ENCODE assay signal across 9 mouse cellular contexts in genomic region chr13:50949545-50950226, GRCm38 (mm10).
A peak's percentile ranks its signal among the peaks of the same experiment; 100 is the strongest.
DNase-seq lines count a peak whose midpoint lies in the region; ATAC-seq and TF ChIP-seq lines count a peak whose summit lies in the region.
"Had no signal": no experiment of that assay in that cellular context is flagged by ENCODE, and none has a peak within 500 bp of the region (broad histone marks: within the 10 kb centered on the region; RNA-seq: fewer than 3 reads in every experiment).

No protein-coding gene starts in this region.

- H3K36me3 ChIP-seq in embryonic facial prominence, embryonic 14.5 days (ENCODE audit: control insufficient read depth, insufficient read depth, low read length) = no peaks in the 10 kb centered on the region
- H3K36me3 ChIP-seq: limb, embryonic 12.5 days had no signal

- no peak overlapping the region for H3K27ac ChIP-seq in bone marrow macrophage, adult 2 months (ENCODE audit: insufficient read depth, low read depth, low read length)
- H3K27ac ChIP-seq in embryonic facial prominence, embryonic 14.5 days (replicated peaks; ENCODE audit: low read depth, low read length) = no peak overlapping the region
- H3K27ac ChIP-seq: limb, embryonic 12.5 days had no signal

- H3K9me3 ChIP-seq in embryonic facial prominence, embryonic 14.5 days (ENCODE audit: control insufficient read depth, low read length) = no peaks in the 10 kb centered on the region
- H3K9me3 ChIP-seq: limb, embryonic 12.5 days had no signal

- no peak for TF ChIP-seq POLR2A in bone marrow macrophage, adult 2 months (IDR thresholded peaks at IDR 0.05; ENCODE audit: borderline replicate concordance, low read depth, low read length)

- 25% methylated on average over 6 of the region's 6 CpGs for WGBS in embryonic facial prominence, embryonic 14.5 days

- intact Hi-C loops in heart, postnatal 25 days (cut with DNase I) = loop anchor here (1.0 to 10.0 kb wide), 5 partner anchors 155 to 669 kb away; partner anchors contain the start of genes Nxnl2 and Spin1

- H3K4me1 ChIP-seq in bone marrow macrophage, adult 2 months (ENCODE audit: control insufficient read depth, insufficient read depth, low read length) = no peaks in the 10 kb centered on the region
- no peaks in the 10 kb centered on the region for H3K4me1 ChIP-seq in embryonic facial prominence, embryonic 14.5 days (ENCODE audit: control insufficient read depth, insufficient read depth, low read length)
- H3K4me1 ChIP-seq: limb, embryonic 12.5 days had no signal

- peak; percentile 30 for ATAC-seq in embryonic facial prominence, embryonic 14.5 days (ENCODE audit: low read depth)

- no peaks in the 10 kb centered on the region for H3K27me3 ChIP-seq in embryonic facial prominence, embryonic 14.5 days (replicated peaks; ENCODE audit: control insufficient read depth, insufficient read depth, low read length)
- H3K27me3 ChIP-seq: limb, embryonic 12.5 days had no signal

- H3K4me2 ChIP-seq in embryonic facial prominence, embryonic 14.5 days (ENCODE audit: low read depth, low read length) = no peak overlapping the region
- H3K4me2 ChIP-seq: limb, embryonic 12.5 days had no signal

- no peak overlapping the region for H3K9ac ChIP-seq in embryonic facial prominence, embryonic 14.5 days (ENCODE audit: low read depth, low read length)
- H3K9ac ChIP-seq: limb, embryonic 12.5 days had no signal

- no peak overlapping the region for H3K4me3 ChIP-seq in bone marrow macrophage, adult 2 months (ENCODE audit: insufficient read depth, low read length)
- no peak overlapping the region for H3K4me3 ChIP-seq in embryonic facial prominence, embryonic 14.5 days (ENCODE audit: low read depth, low read length)
- H3K4me3 ChIP-seq: limb, embryonic 12.5 days had no signal

- 0 out of 2 replicates have a peak, but pooled peaks have one; percentile 24 for TF ChIP-seq CTCF in bone marrow macrophage, adult 2 months (IDR thresholded peaks at IDR 0.05; ENCODE audit: low read depth, low read length)

- DNase-seq in ES-CJ7 (ENCODE audit: low read depth, low spot score) = peak; percentile 68
- peak; percentile 72 for DNase-seq in embryonic facial prominence, embryonic 14.5 days (ENCODE audit: low spot score)
- peak; percentile 8 for DNase-seq in heart, postnatal 25 days (ENCODE audit: low spot score)
- DNase-seq in layer of hippocampus, adult 8-10 months (ENCODE audit: low spot score in 2 of 2) = peak; percentile 70 to 90
- DNase-seq in lung, postnatal 25 days (ENCODE audit: low spot score) = peak; percentile 81
- DNase-seq in retina, postnatal 1 day = peak; percentile 81
- peak; percentile 28 to 56 for DNase-seq in thymus, postnatal 36 days

Comparison
In these comparisons a context has a peak if more than half of its experiments do, and no peak if none do; other contexts are left out.
1. DNase-seq: peak in every context shown above with its lines; median percentile 81 in lung, postnatal 25 days; 81 in retina, postnatal 1 day; 80 in layer of hippocampus, adult 8-10 months; 72 in embryonic facial prominence, embryonic 14.5 days; 68 in ES-CJ7; 42 in thymus, postnatal 36 days; 8 in heart, postnatal 25 days.